Mouse (Mus musculus) brain, embryonic 14.5 days (tissue): ENCODE measurements around the gene Atf6.

Experiments used
- CTCF ChIP-seq: fragments of 200-500 bp; IDR thresholded peaks from 2 replicates; pipeline ENCODE4 v1.5.1; 2012; ENCODE audit warnings: inconsistent platforms, mild to moderate bottlenecking, moderate library complexity, borderline replicate concordance; ENCODE audit not compliant: insufficient read depth, insufficient read length; ENCODE audit errors: extremely low read depth
- POLR2A ChIP-seq: fragments of 200-500 bp; IDR thresholded peaks from 2 replicates; pipeline ENCODE4 v1.6.1; 2012; ENCODE audit warnings: mild to moderate bottlenecking, inconsistent platforms, borderline replicate concordance; ENCODE audit not compliant: poor library complexity, insufficient read depth, insufficient read length, severe bottlenecking; ENCODE audit errors: extremely low read depth

- no peak for TF ChIP-seq CTCF
- TF ChIP-seq POLR2A = no peak
These were observed 114.0 kb downstream of the Atf6 start for GRCm38 (mm10) chr1:170753597-170753996.
